Mouse (Mus musculus) cerebellum, adult 2 months (tissue): ENCODE data around the gene Dscam. TPM values are rescaled to one million over a fixed set of nuclear protein-coding genes. Genes with fewer than 3 reads are reported as not detected.
A peak's percentile ranks its signal among the peaks of the same experiment; 100 is the strongest.

Source experiments
- DNase-seq, 2 experiments: peaks; one replicate each; pipeline ENCODE4 v3.0.0; 2021
- H3K27ac ChIP-seq: fragments of 200-500 bp; 2 replicates; pipeline ENCODE4 v1.5.1; 2012; ENCODE audit warnings: low read length, control low read depth, inconsistent platforms; ENCODE audit not compliant: insufficient read depth
- H3K27me3 ChIP-seq: fragments of 200-500 bp; 2 replicates; pipeline ENCODE4 v1.6.1; 2012; ENCODE audit warnings: inconsistent platforms, mild to moderate bottlenecking, low read length, moderate library complexity; ENCODE audit not compliant: control insufficient read depth, insufficient read depth
- H3K4me1 ChIP-seq: fragments of 200-500 bp; 2 replicates; pipeline ENCODE4 v1.6.1; 2011; ENCODE audit warnings: low read length; ENCODE audit not compliant: control insufficient read depth, insufficient read depth
- H3K4me3 ChIP-seq: fragments of 200-500 bp; replicated peaks from 2 replicates; pipeline ENCODE3; 2011; ENCODE audit warnings: mild to moderate bottlenecking, low read depth, low read length, control low read depth; ENCODE audit not compliant: insufficient read depth
- CTCF ChIP-seq: fragments of 200-500 bp; IDR thresholded peaks from 2 replicates; pipeline ENCODE4 v1.5.1; 2011; ENCODE audit warnings: low read depth, mild to moderate bottlenecking, control low read depth, low read length, moderate library complexity, borderline replicate concordance; ENCODE audit not compliant: insufficient read depth
- POLR2A ChIP-seq: fragments of 200-500 bp; IDR thresholded peaks from 2 replicates; pipeline ENCODE4 v1.6.1; 2011; ENCODE audit warnings: low read length, control low read depth, borderline replicate concordance; ENCODE audit not compliant: insufficient read depth
- WGBS: fragments of 180-500 bp; shearing (Covaris S2); methylation state at CpG from one replicate; pipeline ENCODE4 v1.1.7; 2018; 5-methylcytosine and 5-hydroxymethylcytosine counted together
- polyA plus RNA-seq: library from polyadenylated mRNA; depleted of rRNA; stranded (reverse); fragments of >200 nt; gene quantifications from 2 replicates; pipeline ENCODE4 v1.2.3, GENCODE M21; 2012; rRNA removed

Gene Dscam
- polyA plus RNA-seq, result 14.4 and 16.0 TPM in 2 replicates

DNA sequence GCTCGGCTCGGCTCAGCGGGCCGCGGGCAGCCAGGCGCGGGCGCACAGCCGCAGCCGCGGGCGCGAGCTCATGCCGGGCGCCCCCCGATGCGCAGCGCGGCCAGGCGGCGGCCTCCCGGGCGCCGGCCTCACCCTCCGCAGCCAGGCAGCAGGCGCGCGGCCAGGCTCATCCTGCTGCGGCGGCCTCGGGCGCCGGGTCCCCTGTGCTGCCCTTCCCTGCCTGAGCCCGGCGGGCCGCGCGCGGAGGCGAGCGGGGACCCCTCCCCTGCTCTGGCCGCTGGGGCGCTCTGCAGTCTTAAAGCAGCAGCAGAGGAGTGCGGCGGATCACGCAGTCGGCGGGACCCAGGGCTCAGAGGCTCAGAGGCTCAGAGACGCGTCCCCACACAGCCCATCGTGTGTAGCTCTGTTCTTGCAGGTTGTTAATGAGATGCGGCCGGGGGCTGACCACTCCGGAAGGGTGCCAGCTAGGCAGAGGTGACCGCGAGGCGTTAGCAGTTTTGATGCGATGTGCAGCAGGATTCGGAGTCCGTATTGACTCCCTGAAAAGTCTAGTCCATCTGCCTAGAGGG, at the start of gene Dscam:
Gene Dscam (minus strand): TSS at position 240 of the 569 bp plus-strand sequence.
- Histone ChIP-seq H3K27me3 (no peaks in the 10 kb centered on the region), H3K4me1 (no peaks in the 10 kb centered on the region), H3K27ac (peak within 1 kb of the TSS; percentile 61; the same call in 1 of the 2 replicates), H3K4me3 (peak within 1 kb of the TSS; percentile 54)
- DNase-seq, result peak; percentile 17 to 46
- 3% methylated on average over 55 of the region's 60 CpGs for WGBS
- TF ChIP-seq POLR2A, result no peak

DNA sequence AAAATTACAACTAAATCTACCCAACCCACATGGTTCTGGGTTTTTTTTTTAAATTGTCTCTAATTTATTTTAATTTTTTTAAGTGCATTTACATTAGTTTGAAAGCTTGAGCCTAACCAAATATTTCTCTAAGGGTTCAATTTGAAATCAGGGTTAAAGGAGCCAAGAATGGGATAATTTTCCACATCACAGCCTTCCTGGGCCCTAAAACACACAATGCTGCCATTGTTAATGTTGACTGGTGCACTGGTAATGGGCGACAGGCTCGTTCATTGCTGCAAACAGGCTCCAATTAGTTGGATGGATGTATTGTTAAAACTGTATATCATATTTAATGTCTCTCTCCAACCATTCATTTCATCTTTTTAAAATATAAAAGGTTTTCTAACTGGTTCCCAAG, 48.8 kb upstream of the Dscam start:
- H3K4me3 ChIP-seq, result no peak overlapping the region
- H3K4me1 ChIP-seq, result no peaks in the 10 kb centered on the region
- no peak for DNase-seq
- no peaks in the 10 kb centered on the region for H3K27me3 ChIP-seq
- 25% methylated on average over 2 of the region's 2 CpGs for WGBS
- no peak overlapping the region for H3K27ac ChIP-seq
- TF ChIP-seq POLR2A (no peak), CTCF (no peak)

DNA sequence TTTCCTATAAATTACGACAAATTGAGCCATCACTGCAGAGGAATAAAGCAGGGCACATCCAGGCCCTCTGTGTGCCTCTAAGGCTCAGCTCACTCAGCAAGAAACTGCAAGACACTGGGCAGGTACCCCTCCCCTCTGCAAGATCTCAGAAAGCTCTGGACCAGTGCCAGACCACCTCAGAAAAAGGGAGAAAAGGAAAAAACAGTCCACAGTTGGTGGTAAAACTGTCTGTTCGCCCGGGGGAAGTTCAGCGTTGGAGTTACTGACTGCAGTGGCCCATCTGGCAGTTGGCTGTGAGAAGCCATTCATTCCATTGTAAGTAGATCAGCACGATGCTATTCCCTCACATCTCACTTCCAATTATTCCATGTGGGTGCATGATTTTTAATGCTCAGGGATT, 39.4 kb upstream of the Dscam start:
- 6% methylated on average over 5 of the region's 5 CpGs for WGBS
- H3K4me1 ChIP-seq, result no peaks in the 10 kb centered on the region
- H3K27me3 ChIP-seq, result no peaks in the 10 kb centered on the region
- no peak overlapping the region for H3K27ac ChIP-seq
- peak; percentile 7 to 9 for DNase-seq
- TF ChIP-seq POLR2A (no peak), CTCF (no peak)
- H3K4me3 ChIP-seq, result no peak overlapping the region

DNA sequence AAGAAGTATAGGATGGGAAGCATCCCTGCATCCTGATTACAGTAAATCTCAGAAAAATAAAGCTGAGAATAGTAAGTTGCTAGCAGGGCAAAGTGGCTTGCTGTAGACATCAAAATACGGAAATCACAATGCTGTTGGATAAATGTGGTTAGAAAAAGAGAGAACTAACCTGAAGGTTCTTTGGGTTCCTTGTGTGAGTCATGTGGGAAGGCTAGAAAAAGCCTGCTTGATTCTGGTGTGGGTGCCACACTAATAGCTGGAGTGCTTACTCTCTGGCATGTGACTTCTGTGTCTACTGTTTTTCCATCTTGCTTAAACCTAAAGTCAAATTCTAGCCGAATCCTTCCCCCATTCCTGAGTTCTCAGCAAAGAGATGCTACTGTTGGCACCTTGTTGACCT, 37.7 kb upstream of the Dscam start:
- H3K4me3 ChIP-seq, result no peak overlapping the region
- TF ChIP-seq CTCF, result no peak
- no peak for TF ChIP-seq POLR2A
- no peak for DNase-seq
- H3K4me1 ChIP-seq, result no peaks in the 10 kb centered on the region
- H3K27me3 ChIP-seq, result no peaks in the 10 kb centered on the region
- 94% methylated on average over 2 of the region's 2 CpGs for WGBS
- H3K27ac ChIP-seq, result no peak overlapping the region

DNA sequence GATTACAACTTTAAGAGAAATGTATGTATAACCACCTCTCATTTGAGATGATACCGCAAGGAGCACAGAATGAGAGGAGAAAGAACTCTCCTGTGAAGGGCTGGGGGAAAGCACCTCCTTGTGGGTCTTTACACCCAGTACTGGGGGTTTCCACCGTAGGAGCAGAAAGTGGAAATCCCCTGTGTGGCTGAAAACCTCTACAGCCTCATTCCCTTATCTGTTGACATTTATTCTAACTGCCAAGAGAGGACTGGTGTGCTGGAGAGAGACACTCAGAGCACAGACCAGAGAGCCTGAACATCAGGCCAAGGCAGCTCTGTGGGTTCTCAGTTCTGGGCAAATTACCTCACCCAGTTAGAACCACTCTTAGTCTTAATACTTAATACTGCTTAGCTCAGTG, 33.5 kb upstream of the Dscam start:
- TF ChIP-seq POLR2A, result no peak
- TF ChIP-seq CTCF, result no peak
- no peak overlapping the region for H3K27ac ChIP-seq
- WGBS, result 87% methylated on average over 2 of the region's 2 CpGs
- H3K4me3 ChIP-seq, result no peak overlapping the region
- no peaks in the 10 kb centered on the region for H3K27me3 ChIP-seq
- no peaks in the 10 kb centered on the region for H3K4me1 ChIP-seq
- no peak for DNase-seq

DNA sequence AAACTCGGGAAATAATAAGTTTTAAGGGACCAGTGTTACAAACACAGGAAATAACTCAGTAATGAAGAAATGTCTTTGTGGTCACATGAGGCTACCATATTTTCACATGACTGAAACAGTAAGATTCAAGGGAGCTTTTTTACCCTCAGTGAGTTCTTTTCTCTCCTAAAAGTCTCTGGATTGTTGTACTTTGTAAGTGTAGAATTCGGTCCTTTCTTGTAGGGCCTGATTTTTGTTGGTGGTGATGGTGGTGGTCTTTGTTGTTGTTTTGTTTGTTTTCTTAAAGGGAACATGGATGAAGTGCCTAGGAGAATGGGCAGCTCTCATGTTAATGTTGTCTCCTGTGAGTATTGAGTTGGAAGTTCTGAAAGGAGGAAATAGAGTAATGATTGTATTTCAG, 33.0 kb upstream of the Dscam start:
- TF ChIP-seq CTCF, result no peak
- no peak for TF ChIP-seq POLR2A
- no peak for DNase-seq
- no peaks in the 10 kb centered on the region for H3K4me1 ChIP-seq
- H3K27me3 ChIP-seq, result no peaks in the 10 kb centered on the region
- H3K27ac ChIP-seq, result no peak overlapping the region
- WGBS, result 96% methylated on average over 2 of the region's 2 CpGs
- H3K4me3 ChIP-seq, result no peak overlapping the region

GRCm38 (mm10) chr16:97194630-97195029, 24.1 kb upstream of the Dscam start:
- H3K4me1 ChIP-seq, result no peaks in the 10 kb centered on the region
- H3K4me3 ChIP-seq, result no peak overlapping the region
- 84% methylated on average over 2 of the region's 2 CpGs for WGBS
- DNase-seq, result no peak
- no peak overlapping the region for H3K27ac ChIP-seq
- no peaks in the 10 kb centered on the region for H3K27me3 ChIP-seq
- TF ChIP-seq POLR2A (no peak), CTCF (no peak)

DNA sequence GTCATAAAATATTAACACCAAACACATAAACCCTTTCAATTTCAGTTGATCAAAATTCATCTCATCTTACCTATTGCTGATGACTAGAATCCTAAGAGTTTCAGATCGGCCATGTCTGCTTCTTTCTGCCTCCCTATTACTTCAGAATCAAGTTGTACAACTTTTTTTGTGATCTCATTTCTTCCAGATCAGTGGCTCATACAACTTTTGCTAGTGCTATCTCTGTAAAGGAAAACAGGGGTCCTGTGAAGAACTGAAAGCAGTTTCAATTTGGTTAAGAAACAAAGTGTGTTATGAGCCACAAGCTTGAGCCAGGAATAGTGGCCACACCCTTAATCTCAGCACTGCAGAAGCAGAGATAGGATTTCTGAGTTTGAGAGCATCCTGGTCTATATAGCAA, 23.6 kb upstream of the Dscam start:
- H3K27ac ChIP-seq, result no peak overlapping the region
- no peaks in the 10 kb centered on the region for H3K4me1 ChIP-seq
- TF ChIP-seq POLR2A (no peak), CTCF (no peak)
- H3K27me3 ChIP-seq, result no peaks in the 10 kb centered on the region
- 92% methylated on average over 1 of the region's 1 CpGs for WGBS
- H3K4me3 ChIP-seq, result no peak overlapping the region
- DNase-seq, result no peak
